Mouse (Mus musculus) stomach, embryonic 16.5 days (tissue): ENCODE measurements at regions not wholly inside any gene's neighbourhood (a gene's known extent, or its start where the extent isn't known, plus 50 kb on each side); places are given as distances from the start of the nearest gene placed in this dataset.

ENCODE experiments used
- ATAC-seq: fragments of 200-750 bp; cut with Nextera tagmentation; 2 replicates; pipeline ENCODE4 v1.8.0; 2017; ENCODE audit warnings: moderate number of reproducible peaks, moderate TSS enrichment; ENCODE audit not compliant: insufficient read depth, low FRiP score
- H3K27ac ChIP-seq: fragments of 300-500 bp; sonication (generic); 2 replicates; pipeline ENCODE4 v1.5.1; 2014; ENCODE audit warnings: low read length
- H3K27me3 ChIP-seq: fragments of 300-500 bp; sonication (generic); 2 replicates; pipeline ENCODE4 v1.6.1; 2014; ENCODE audit warnings: low read length, control low read depth, mixed read lengths; ENCODE audit not compliant: control insufficient read depth, insufficient read depth
- H3K36me3 ChIP-seq: fragments of 300-500 bp; sonication (generic); 2 replicates; pipeline ENCODE4 v1.6.1; 2014; ENCODE audit warnings: low read length; ENCODE audit not compliant: control insufficient read depth, insufficient read depth
- H3K4me1 ChIP-seq: fragments of 300-500 bp; sonication (generic); 2 replicates; pipeline ENCODE4 v1.6.1; 2014; ENCODE audit warnings: low read length, control low read depth, mixed read lengths; ENCODE audit not compliant: control insufficient read depth, insufficient read depth
- H3K4me2 ChIP-seq: fragments of 300-500 bp; sonication (generic); 2 replicates; pipeline ENCODE4 v1.6.1; 2014; ENCODE audit warnings: low read depth, low read length, mixed read lengths
- H3K4me3 ChIP-seq: fragments of 300-500 bp; sonication (generic); replicated peaks from 2 replicates; pipeline ENCODE4 v1.5.1; 2014; ENCODE audit warnings: mild to moderate bottlenecking, low read length
- H3K9ac ChIP-seq: fragments of 300-500 bp; sonication (generic); 2 replicates; pipeline ENCODE4 v1.6.1; 2014; ENCODE audit warnings: low read length
- H3K9me3 ChIP-seq: fragments of 300-500 bp; sonication (generic); replicated peaks from 2 replicates; pipeline ENCODE4 v1.6.1; 2016; ENCODE audit warnings: low read length, control low read depth; ENCODE audit not compliant: control insufficient read depth
- WGBS: fragments of 180-500 bp; shearing (Covaris S2); extraction: QIAGEN DNeasy Blood & Tissue Kit; methylation state at CpG from one replicate; pipeline ENCODE4 v1.1.7; 2014; 5-methylcytosine and 5-hydroxymethylcytosine counted together

- Histone ChIP-seq H3K9ac (no peak overlapping the region), H3K4me1 (peaks cover 7% of the 10 kb centered on the region), H3K27me3 (no peaks in the 10 kb centered on the region), H3K4me3 (no peak overlapping the region), H3K27ac (no peak overlapping the region; the same call in 1 of the 2 replicates), H3K4me2 (no peak overlapping the region), H3K36me3 (no peaks in the 10 kb centered on the region), H3K9me3 (no peaks in the 10 kb centered on the region)
- no peak for ATAC-seq
These were observed 278.5 kb downstream of the Psat1 start for GRCm38 (mm10) chr19:15668624-15669016.

GRCm38 (mm10) chr19:15667889-15668623 is 279.1 kb downstream of the Psat1 start:
- Histone ChIP-seq H3K4me2 (no peak overlapping the region), H3K4me1 (peaks cover 7% of the 10 kb centered on the region), H3K9ac (no peak overlapping the region), H3K4me3 (no peak overlapping the region), H3K27me3 (no peaks in the 10 kb centered on the region), H3K27ac (peak overlapping the region; percentile 67), H3K9me3 (no peaks in the 10 kb centered on the region), H3K36me3 (no peaks in the 10 kb centered on the region)
- no peak for ATAC-seq
- 32% methylated on average over 13 of the region's 13 CpGs for WGBS

- no peaks in the 10 kb centered on the region for H3K27me3 ChIP-seq
- no peaks in the 10 kb centered on the region for H3K9me3 ChIP-seq
- peaks cover 7% of the 10 kb centered on the region for H3K4me1 ChIP-seq
- H3K4me3 ChIP-seq: no peak overlapping the region
- ATAC-seq: no peak
- no peaks in the 10 kb centered on the region for H3K36me3 ChIP-seq
- H3K27ac ChIP-seq: no peak overlapping the region
- no peak overlapping the region for H3K9ac ChIP-seq
- H3K4me2 ChIP-seq: no peak overlapping the region
- WGBS: 35% methylated on average over 3 of the region's 3 CpGs
These were observed 283.4 kb downstream of the Psat1 start for GRCm38 (mm10) chr19:15663659-15664255.

GRCm38 (mm10) chr19:15658611-15659010 is 288.5 kb downstream of the Psat1 start:
- 58% methylated on average over 1 of the region's 1 CpGs for WGBS
- H3K4me3 ChIP-seq: no peak overlapping the region
- H3K9ac ChIP-seq: no peak overlapping the region
- H3K9me3 ChIP-seq: no peaks in the 10 kb centered on the region
- no peak for ATAC-seq
- H3K4me2 ChIP-seq: no peak overlapping the region
- no peak overlapping the region for H3K27ac ChIP-seq
- H3K27me3 ChIP-seq: no peaks in the 10 kb centered on the region
- H3K4me1 ChIP-seq: no peaks in the 10 kb centered on the region
- no peaks in the 10 kb centered on the region for H3K36me3 ChIP-seq

- no peaks in the 10 kb centered on the region for H3K36me3 ChIP-seq
- no peak overlapping the region for H3K4me2 ChIP-seq
- no peaks in the 10 kb centered on the region for H3K27me3 ChIP-seq
- H3K4me1 ChIP-seq: no peaks in the 10 kb centered on the region
- no peak overlapping the region for H3K9ac ChIP-seq
- H3K27ac ChIP-seq: no peak overlapping the region
- ATAC-seq: no peak
- no peaks in the 10 kb centered on the region for H3K9me3 ChIP-seq
- 57% methylated on average over 1 of the region's 1 CpGs for WGBS
- no peak overlapping the region for H3K4me3 ChIP-seq
These were observed 289.3 kb downstream of the Psat1 start for GRCm38 (mm10) chr19:15657846-15658245.

GRCm38 (mm10) chr19:15649368-15649767 is 297.8 kb downstream of the Psat1 start:
- H3K9ac ChIP-seq: no peak overlapping the region
- 19% methylated on average over 4 of the region's 4 CpGs for WGBS
- no peak for ATAC-seq

GRCm38 (mm10) chr19:15647313-15647712 is 299.8 kb downstream of the Psat1 start:
- Histone ChIP-seq H3K27me3 (no peaks in the 10 kb centered on the region; the same call in 1 of the 2 replicates), H3K4me1 (0 out of 2 replicates have a peak, but pooled peaks cover 4% of the 10 kb centered on the region), H3K4me2 (no peak overlapping the region), H3K4me3 (no peak overlapping the region), H3K36me3 (no peaks in the 10 kb centered on the region), H3K9ac (no peak overlapping the region), H3K27ac (no peak overlapping the region), H3K9me3 (no peaks in the 10 kb centered on the region)
- ATAC-seq: no peak
- WGBS: 40% methylated on average over 5 of the region's 5 CpGs

More at GRCm38 (mm10) chr19:15649368-15649767, 297.8 kb downstream of the Psat1 start:
- Histone ChIP-seq H3K27ac (no peak overlapping the region), H3K9me3 (no peaks in the 10 kb centered on the region), H3K36me3 (no peaks in the 10 kb centered on the region), H3K4me2 (no peak overlapping the region), H3K4me1 (0 out of 2 replicates have a peak, but pooled peaks cover 4% of the 10 kb centered on the region), H3K27me3 (no peaks in the 10 kb centered on the region; the same call in 1 of the 2 replicates), H3K4me3 (no peak overlapping the region)

GRCm38 (mm10) chr19:15644786-15645185 is 302.4 kb downstream of the Psat1 start:
- 54% methylated on average over 4 of the region's 4 CpGs for WGBS
- 0 out of 2 replicates have a peak, but pooled peaks cover 4% of the 10 kb centered on the region for H3K4me1 ChIP-seq
- no peaks in the 10 kb centered on the region; the same call in 1 of the 2 replicates for H3K27me3 ChIP-seq
- ATAC-seq: peak; percentile 25; the same call in 1 of the 2 replicates
- no peak overlapping the region for H3K4me2 ChIP-seq
- H3K9me3 ChIP-seq: no peaks in the 10 kb centered on the region
- H3K36me3 ChIP-seq: no peaks in the 10 kb centered on the region
- H3K9ac ChIP-seq: no peak overlapping the region
- no peak overlapping the region for H3K4me3 ChIP-seq
- H3K27ac ChIP-seq: no peak overlapping the region

GRCm38 (mm10) chr19:15617233-15617915 is 329.8 kb downstream of the Psat1 start:
- no peak overlapping the region for H3K4me3 ChIP-seq
- H3K27me3 ChIP-seq: no peaks in the 10 kb centered on the region
- no peak overlapping the region for H3K27ac ChIP-seq
- WGBS: 15% methylated on average over 6 of the region's 6 CpGs
- H3K9me3 ChIP-seq: no peaks in the 10 kb centered on the region
- no peak for ATAC-seq
- H3K4me2 ChIP-seq: no peak overlapping the region
- no peaks in the 10 kb centered on the region for H3K36me3 ChIP-seq
- no peak overlapping the region for H3K9ac ChIP-seq
- no peaks in the 10 kb centered on the region for H3K4me1 ChIP-seq
